Mouse (Mus musculus): ENCODE results near the gene Adad2. TPM values are rescaled to one million over a fixed set of nuclear protein-coding genes. Genes with fewer than 3 reads are reported as not detected.

The Adad2 gene
- polyA plus RNA-seq, 1 experiment = 1.7 TPM

DNA sequence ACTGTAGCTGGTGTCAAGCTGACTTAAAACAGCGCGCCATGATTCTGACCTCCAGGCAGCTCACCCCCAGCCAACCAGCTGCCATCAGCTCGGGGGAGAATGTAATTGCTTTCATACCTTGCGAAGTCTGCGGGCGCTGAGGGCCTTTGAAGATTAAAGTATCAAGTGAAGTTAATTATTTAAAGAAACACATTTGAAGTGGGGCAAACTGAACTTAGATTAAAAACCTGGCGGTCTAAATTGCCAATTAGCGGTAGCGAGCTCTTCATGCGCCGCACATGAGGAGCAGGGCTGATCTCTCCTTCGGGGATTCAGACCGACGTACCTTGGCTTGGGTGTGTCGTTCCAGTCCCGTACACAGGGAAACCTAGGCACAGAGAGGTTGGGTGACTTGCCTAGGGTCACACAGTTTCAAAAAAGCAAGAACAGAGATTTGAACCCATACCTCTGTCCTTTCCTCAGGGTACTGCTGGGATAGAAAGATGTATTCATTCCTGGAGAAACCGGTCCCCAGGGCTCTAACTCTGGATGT is 31.9 kb downstream of the Adad2 start:
- Histone ChIP-seq H3K27me3 (ENCODE audit: control insufficient read depth, insufficient read depth, low read length, poor library complexity, severe bottlenecking) (no peaks in the 10 kb centered on the region), H3K4me1 (ENCODE audit: control insufficient read depth, insufficient read depth, low read length) (no peaks in the 10 kb centered on the region), H3K4me3 (ENCODE audit: low read depth, low read length) (no peak overlapping the region), H3K9me3 (replicated peaks; ENCODE audit: control insufficient read depth, insufficient read depth, low read length, poor library complexity, severe bottlenecking) (no peaks in the 10 kb centered on the region; the same call in 1 of the 2 replicates), H3K9ac (ENCODE audit: low read depth, poor library complexity, severe bottlenecking) (no peak overlapping the region), H3K27ac (ENCODE audit: insufficient read depth, low read length) (no peak overlapping the region), H3K36me3 (ENCODE audit: control insufficient read depth, insufficient read depth, low read length, poor library complexity, severe bottlenecking) (no peaks in the 10 kb centered on the region)
- TF ChIP-seq EP300 (IDR thresholded peaks at IDR 0.05; ENCODE audit: insufficient read depth, low read depth, low read length) = no peak
- TF ChIP-seq CTCF (IDR thresholded peaks at IDR 0.05; ENCODE audit: low read depth, low read length) = no peak

DNA sequence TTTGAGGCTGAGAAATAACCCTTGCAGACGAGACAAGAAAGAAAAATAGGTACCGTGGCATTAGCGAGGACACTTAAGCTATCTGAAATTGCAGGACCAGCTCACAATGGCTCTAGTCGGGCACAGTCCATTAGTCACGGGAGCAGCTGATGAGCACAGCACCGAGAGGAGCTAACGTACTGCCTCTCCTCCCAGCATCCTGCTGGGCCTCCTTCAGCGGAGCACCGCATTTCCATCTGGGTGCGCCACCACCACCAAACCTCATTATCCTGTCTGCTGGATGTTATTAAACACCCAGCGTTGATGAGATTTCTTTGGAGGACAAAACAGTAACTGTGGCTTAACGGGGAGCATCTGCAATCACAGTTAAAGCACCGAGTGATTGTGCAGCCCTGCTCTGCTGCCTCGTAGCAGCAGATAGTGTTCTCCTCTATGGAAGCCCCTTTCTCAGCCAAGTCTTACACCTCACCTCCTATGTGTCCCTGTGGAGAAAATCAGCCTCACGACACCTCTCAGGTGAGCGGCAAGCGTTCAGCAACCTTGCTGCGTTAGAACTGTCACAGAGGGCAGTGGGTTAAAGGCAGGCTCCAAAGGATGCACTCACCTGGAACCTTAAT is 32.5 kb downstream of the Adad2 start:
- TF ChIP-seq EP300 (IDR thresholded peaks at IDR 0.05; ENCODE audit: insufficient read depth, low read depth, low read length) = no peak
- no peak for TF ChIP-seq POLR2A (IDR thresholded peaks at IDR 0.05; ENCODE audit: insufficient read depth, low read length)
- Histone ChIP-seq H3K27me3 (ENCODE audit: control insufficient read depth, insufficient read depth, low read length, poor library complexity, severe bottlenecking) (no peaks in the 10 kb centered on the region), H3K9ac (ENCODE audit: low read depth, poor library complexity, severe bottlenecking) (no peak overlapping the region), H3K36me3 (ENCODE audit: control insufficient read depth, insufficient read depth, low read length, poor library complexity, severe bottlenecking) (no peaks in the 10 kb centered on the region), H3K9me3 (replicated peaks; ENCODE audit: control insufficient read depth, insufficient read depth, low read length, poor library complexity, severe bottlenecking) (no peaks in the 10 kb centered on the region; the same call in 1 of the 2 replicates), H3K27ac (ENCODE audit: insufficient read depth, low read length) (no peak overlapping the region), H3K4me3 (ENCODE audit: low read depth, low read length) (no peak overlapping the region), H3K4me1 (ENCODE audit: control insufficient read depth, insufficient read depth, low read length) (no peaks in the 10 kb centered on the region)

DNA sequence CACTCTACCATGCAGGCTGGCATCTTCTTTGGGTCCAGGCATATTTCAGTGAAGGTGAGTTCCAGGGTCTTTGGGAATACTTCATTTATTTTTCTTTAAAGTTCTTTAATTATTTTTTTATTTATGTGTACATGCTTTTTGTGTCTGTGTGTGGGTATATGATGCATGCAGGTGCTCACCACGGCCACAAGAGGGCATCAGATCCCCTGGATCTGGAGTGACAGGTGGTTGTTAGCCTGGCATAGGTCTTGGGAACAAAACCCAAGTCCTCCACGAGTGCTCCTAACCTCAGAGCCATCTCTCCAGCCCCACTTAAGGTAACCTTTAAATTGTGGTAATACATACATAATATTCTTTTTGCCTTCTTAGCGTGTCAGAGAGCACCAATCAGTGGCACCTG is 33.6 kb downstream of the Adad2 start:
- Histone ChIP-seq H3K4me1 (ENCODE audit: control insufficient read depth, insufficient read depth, low read length) (no peaks in the 10 kb centered on the region), H3K36me3 (ENCODE audit: control insufficient read depth, insufficient read depth, low read length, poor library complexity, severe bottlenecking) (no peaks in the 10 kb centered on the region), H3K9me3 (replicated peaks; ENCODE audit: control insufficient read depth, insufficient read depth, low read length, poor library complexity, severe bottlenecking) (no peaks in the 10 kb centered on the region; the same call in 1 of the 2 replicates), H3K27ac (ENCODE audit: insufficient read depth, low read length) (no peak overlapping the region), H3K4me3 (ENCODE audit: low read depth, low read length) (no peak overlapping the region), H3K9ac (ENCODE audit: low read depth, poor library complexity, severe bottlenecking) (no peak overlapping the region), H3K27me3 (ENCODE audit: control insufficient read depth, insufficient read depth, low read length, poor library complexity, severe bottlenecking) (no peaks in the 10 kb centered on the region)
- TF ChIP-seq POLR2A (IDR thresholded peaks at IDR 0.05; ENCODE audit: insufficient read depth, low read length) (no peak), EP300 (IDR thresholded peaks at IDR 0.05; ENCODE audit: insufficient read depth, low read depth, low read length) (no peak), CTCF (IDR thresholded peaks at IDR 0.05; ENCODE audit: low read depth, low read length) (peak; percentile 43)

DNA sequence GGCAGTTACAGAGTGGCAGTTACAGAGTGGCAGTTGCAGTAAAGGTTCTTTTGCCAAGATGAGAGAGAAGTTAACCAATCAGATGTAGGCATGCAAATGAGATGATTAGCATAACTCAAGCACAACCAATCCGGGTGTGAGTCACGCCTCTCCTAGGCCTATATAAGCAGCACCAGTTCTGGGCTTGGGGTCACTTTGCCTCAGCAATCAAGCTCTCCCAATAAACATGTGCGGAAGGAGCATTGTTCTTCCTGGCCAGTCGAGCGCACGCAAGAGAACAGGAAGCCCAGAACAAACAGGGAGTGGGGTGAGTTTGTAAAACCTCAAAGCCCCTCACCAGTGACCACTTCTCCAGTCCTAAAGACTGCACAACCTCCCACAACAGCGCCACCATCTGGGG is 34.3 kb downstream of the Adad2 start:
- Histone ChIP-seq H3K27ac (ENCODE audit: insufficient read depth, low read length) (no peak overlapping the region), H3K4me3 (ENCODE audit: low read depth, low read length) (no peak overlapping the region), H3K4me1 (ENCODE audit: control insufficient read depth, insufficient read depth, low read length) (no peaks in the 10 kb centered on the region), H3K9me3 (replicated peaks; ENCODE audit: control insufficient read depth, insufficient read depth, low read length, poor library complexity, severe bottlenecking) (no peaks in the 10 kb centered on the region; the same call in 1 of the 2 replicates), H3K27me3 (ENCODE audit: control insufficient read depth, insufficient read depth, low read length, poor library complexity, severe bottlenecking) (no peaks in the 10 kb centered on the region), H3K9ac (ENCODE audit: low read depth, poor library complexity, severe bottlenecking) (no peak overlapping the region), H3K36me3 (ENCODE audit: control insufficient read depth, insufficient read depth, low read length, poor library complexity, severe bottlenecking) (no peaks in the 10 kb centered on the region)
- TF ChIP-seq POLR2A (IDR thresholded peaks at IDR 0.05; ENCODE audit: insufficient read depth, low read length) = no peak
- no peak for TF ChIP-seq CTCF (IDR thresholded peaks at IDR 0.05; ENCODE audit: low read depth, low read length)
- no peak for TF ChIP-seq EP300 (IDR thresholded peaks at IDR 0.05; ENCODE audit: insufficient read depth, low read depth, low read length)

DNA sequence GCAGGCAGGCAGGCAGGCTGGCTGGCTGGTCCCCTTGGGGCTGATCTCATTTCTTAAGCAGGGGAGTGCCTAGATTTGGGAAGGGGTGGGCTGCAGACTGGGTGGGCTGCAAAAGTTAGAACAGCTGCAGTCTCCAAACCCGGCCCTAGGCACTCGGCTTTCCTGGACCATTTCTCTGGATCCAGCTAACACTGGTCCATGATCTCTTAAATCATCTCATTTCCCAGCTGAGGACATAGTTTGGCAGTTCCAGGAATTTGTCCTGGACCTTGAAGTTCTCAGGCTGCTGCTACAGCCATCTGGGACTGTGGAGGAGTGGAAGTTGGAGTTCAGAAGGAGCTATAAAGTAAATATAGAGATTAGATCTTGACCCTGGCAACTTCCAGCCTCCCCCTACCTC is 38.8 kb downstream of the Adad2 start:
- H3K27me3 ChIP-seq (ENCODE audit: control insufficient read depth, insufficient read depth, low read length, poor library complexity, severe bottlenecking) = no peaks in the 10 kb centered on the region
- H3K4me3 ChIP-seq (ENCODE audit: low read depth, low read length) = no peak overlapping the region
- no peaks in the 10 kb centered on the region for H3K4me1 ChIP-seq (ENCODE audit: control insufficient read depth, insufficient read depth, low read length)
- no peaks in the 10 kb centered on the region; the same call in 1 of the 2 replicates for H3K9me3 ChIP-seq (replicated peaks; ENCODE audit: control insufficient read depth, insufficient read depth, low read length, poor library complexity, severe bottlenecking)
- TF ChIP-seq POLR2A (IDR thresholded peaks at IDR 0.05; ENCODE audit: insufficient read depth, low read length) (no peak), EP300 (IDR thresholded peaks at IDR 0.05; ENCODE audit: insufficient read depth, low read depth, low read length) (no peak), CTCF (IDR thresholded peaks at IDR 0.05; ENCODE audit: low read depth, low read length) (no peak)
- H3K36me3 ChIP-seq (ENCODE audit: control insufficient read depth, insufficient read depth, low read length, poor library complexity, severe bottlenecking) = no peaks in the 10 kb centered on the region
- no peak overlapping the region for H3K27ac ChIP-seq (ENCODE audit: insufficient read depth, low read length)
- H3K9ac ChIP-seq (ENCODE audit: low read depth, poor library complexity, severe bottlenecking) = no peak overlapping the region

DNA sequence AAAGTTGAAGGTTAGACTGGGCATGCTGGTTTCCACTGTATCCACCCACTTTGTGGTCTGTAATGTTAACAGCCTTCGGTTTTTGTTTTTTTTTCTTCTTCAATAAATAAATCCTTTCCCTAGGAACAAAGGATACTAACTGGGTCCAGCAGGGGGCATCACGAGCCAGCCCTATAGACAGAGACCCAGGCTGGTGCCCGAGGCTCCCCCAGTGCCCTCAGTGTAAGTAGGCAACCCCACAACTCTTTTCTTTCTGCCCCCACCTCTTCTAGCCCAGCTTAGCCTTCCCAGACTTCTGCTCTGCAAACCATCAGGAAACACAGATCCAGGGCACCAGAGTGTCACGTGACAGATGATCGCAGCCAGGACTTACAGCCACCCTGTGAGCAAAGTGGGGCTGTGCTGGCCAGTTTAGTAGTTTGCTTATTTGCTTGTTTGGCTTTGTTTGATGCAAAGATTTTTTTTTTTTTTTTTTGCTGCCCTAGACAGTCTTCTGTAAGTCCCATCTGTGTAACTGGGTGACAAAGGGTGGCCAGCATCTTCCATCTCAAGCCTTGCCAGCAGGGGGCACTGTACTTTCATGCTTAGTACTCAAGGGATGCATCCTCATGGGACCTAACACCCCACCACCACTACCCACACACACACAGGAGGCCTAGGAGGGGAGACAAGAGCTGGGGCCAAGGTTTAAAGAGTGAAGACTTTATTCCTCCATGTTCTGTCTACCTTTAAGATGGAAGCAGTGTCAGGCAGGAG is 44.3 kb downstream of the Adad2 start:
- H3K4me3 ChIP-seq (ENCODE audit: low read depth, low read length) = no peak overlapping the region
- no peak overlapping the region for H3K27ac ChIP-seq (ENCODE audit: insufficient read depth, low read length)

More for the DNA sequence above, 44.3 kb downstream of the Adad2 start:
- H3K36me3 ChIP-seq (ENCODE audit: control insufficient read depth, insufficient read depth, low read length, poor library complexity, severe bottlenecking) = no peaks in the 10 kb centered on the region
- no peaks in the 10 kb centered on the region for H3K4me1 ChIP-seq (ENCODE audit: control insufficient read depth, insufficient read depth, low read length)
- H3K27me3 ChIP-seq (ENCODE audit: control insufficient read depth, insufficient read depth, low read length, poor library complexity, severe bottlenecking) = no peaks in the 10 kb centered on the region
- peak; percentile 71 for TF ChIP-seq CTCF (IDR thresholded peaks at IDR 0.05; ENCODE audit: low read depth, low read length)
- no peak for TF ChIP-seq EP300 (IDR thresholded peaks at IDR 0.05; ENCODE audit: insufficient read depth, low read depth, low read length)
- no peak for TF ChIP-seq POLR2A (IDR thresholded peaks at IDR 0.05; ENCODE audit: insufficient read depth, low read length)
- no peaks in the 10 kb centered on the region for H3K9me3 ChIP-seq (replicated peaks; ENCODE audit: control insufficient read depth, insufficient read depth, low read length, poor library complexity, severe bottlenecking)
- no peak overlapping the region for H3K9ac ChIP-seq (ENCODE audit: low read depth, poor library complexity, severe bottlenecking)
